Comparison of ENCODE assay signal across 8 mouse cellular contexts in the genomic region with DNA sequence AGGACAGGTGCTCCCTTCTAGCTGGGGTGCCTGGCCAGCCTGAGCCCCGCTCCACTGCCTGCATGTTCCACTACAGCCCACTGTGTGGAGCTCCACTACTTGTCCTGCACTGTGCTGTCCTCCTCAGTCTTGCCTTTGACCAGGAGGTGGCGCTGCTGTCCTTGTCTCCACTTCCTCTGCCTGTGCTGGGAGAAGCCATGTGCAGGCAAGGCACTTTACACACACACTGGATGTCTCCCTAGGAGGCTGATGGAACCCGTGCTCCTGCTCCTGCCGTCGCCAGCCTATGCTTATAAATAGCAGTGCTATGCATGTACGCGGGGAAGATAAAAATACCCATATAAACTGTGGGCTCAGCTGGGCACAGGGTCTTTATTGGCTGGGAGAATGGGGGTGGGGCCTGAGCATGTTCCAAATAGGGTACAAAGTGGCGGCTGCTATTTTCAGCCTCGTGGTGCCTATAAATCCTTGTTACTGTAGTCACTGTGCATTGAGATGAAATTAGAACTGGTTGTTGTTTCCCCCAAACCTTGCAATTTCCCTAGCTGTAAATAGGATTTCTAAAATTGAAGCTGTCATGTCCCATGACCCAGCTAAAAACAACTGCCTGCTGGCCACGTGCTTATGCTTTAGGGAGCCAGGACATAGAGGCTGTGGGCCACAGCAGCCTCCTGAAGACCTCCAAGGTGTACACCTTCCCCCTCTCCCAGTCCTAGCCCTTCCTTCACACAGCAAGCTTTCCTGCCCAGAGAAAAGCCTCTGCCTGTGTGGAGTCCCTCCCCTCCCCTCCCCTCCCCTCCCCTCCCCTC. TPM values are rescaled to one million over a fixed set of nuclear protein-coding genes. Genes with fewer than 3 reads are reported as not detected.
DNase-seq lines count a peak whose midpoint lies in the region; ATAC-seq and TF ChIP-seq lines count a peak whose summit lies in the region.

No protein-coding gene starts in this region.

- peak overlapping the region; percentile 60 for H3K27ac ChIP-seq in left cerebral cortex, adult 2 months
- peak overlapping the region; percentile 25 for H3K27ac ChIP-seq in macrophage

- H3K79me2 ChIP-seq in macrophage (ENCODE audit: inconsistent target) = no peaks in the 10 kb centered on the region

- no peak; the same call in none of the 2 replicates for TF ChIP-seq CTCF in left cerebral cortex, adult 2 months (IDR thresholded peaks at IDR 0.05)

- peak; percentile 96 for DNase-seq in ZHBTc4 (ENCODE audit: low read depth, low spot score)
- peak; percentile 95 to 97 for DNase-seq in gastrocnemius, adult 8-10 months (ENCODE audit: low spot score in 2 of 2)
- peak; percentile 89 for DNase-seq in hindlimb bud, embryonic 11.5 days (ENCODE audit: extremely low spot score, low read depth, low spot score)
- DNase-seq in left cerebral cortex, adult 2 months (ENCODE audit: extremely low spot score in 1 of 2, low spot score in 2 of 2) = peak; percentile 95 to 98
- peak; percentile 97 for DNase-seq in retina, postnatal 7 days (ENCODE audit: low read depth, low spot score)
- peak; percentile 90 for DNase-seq in urinary bladder, adult 18-20 months (ENCODE audit: low spot score in 2 of 2)

- peak; percentile 99 for ATAC-seq in common myeloid progenitor, adult 5-6 weeks (replicated peaks; ENCODE audit: low read depth, poor library complexity, severe bottlenecking)

- H3K4me3 ChIP-seq in left cerebral cortex, adult 2 months = no peak overlapping the region
- H3K4me3 ChIP-seq in macrophage (ENCODE audit: inconsistent target) = no peak overlapping the region

- WGBS in macrophage (ENCODE audit: missing documents) = 13% methylated on average over 10 of the region's 10 CpGs

- intact Hi-C loops in left cerebral cortex, adult 2 months (cut with DNase I) = loop anchor here (1.0 to 5.0 kb wide), 2 partner anchors 224 to 364 kb away; partner anchors contain the start of gene Dmc1

- H3K36me3 ChIP-seq in macrophage (ENCODE audit: inconsistent target) = peaks cover 18% of the 10 kb centered on the region; the same call in 1 of the 2 replicates

RNA-seq across cellular contexts. Expression of gene Slc16a8, which starts 11.1 kb away (rescaled TPM):
- not detected in 2 replicates for total RNA-seq in common myeloid progenitor, adult 5-6 weeks (2017)
- total RNA-seq in gastrocnemius, adult 8-10 months (2022) = under 1 TPM; 0.15 to 0.85 (median 0.16) TPM
- total RNA-seq in left cerebral cortex, adult 2 months (2021) = under 1 TPM in 1 of 2 experiments, not detected in 1; 0.25 TPM
- total RNA-seq in macrophage (2018; cell fraction: chromatin; rRNA removed) = not detected
- not detected for total RNA-seq in macrophage (2018; cell fraction: cytosol; rRNA removed)
- total RNA-seq in macrophage (2018; cell fraction: nucleus; rRNA removed) = not detected
- not detected in 3 replicates for polyA plus RNA-seq in macrophage (2018)

RNA-seq across cellular contexts. Expression of gene Gm49486, which starts 14.2 kb away (rescaled TPM):
- total RNA-seq in common myeloid progenitor, adult 5-6 weeks (2017) = not detected in 2 replicates
- under 1 TPM; 0.24 to 0.72 (median 0.36) TPM for total RNA-seq in gastrocnemius, adult 8-10 months (2022)
- total RNA-seq in left cerebral cortex, adult 2 months (2021) = 1 to 10 TPM; 1.0 TPM
- total RNA-seq in macrophage (2018; cell fraction: chromatin; rRNA removed) = 1 to 10 TPM in 4 of 26 experiments, under 1 TPM in 6, not detected in 16; 0.36 to 1.3 (median 0.92) TPM
- total RNA-seq in macrophage (2018; cell fraction: cytosol; rRNA removed) = under 1 TPM in 2 of 26 experiments, not detected in 24; 0.05 to 0.11 TPM
- 1 to 10 TPM in 1 of 26 experiments, under 1 TPM in 10, not detected in 15; 0.24 to 1.0 (median 0.31) TPM for total RNA-seq in macrophage (2018; cell fraction: nucleus; rRNA removed)
- not detected in 3 replicates for polyA plus RNA-seq in macrophage (2018)

RNA-seq across cellular contexts. Expression of gene Pick1, which starts 14.5 kb away (rescaled TPM):
- total RNA-seq in common myeloid progenitor, adult 5-6 weeks (2017) = 11.3 and 13.0 TPM in 2 replicates
- total RNA-seq in gastrocnemius, adult 8-10 months (2022) = 10 to 100 TPM; 30.0 to 34.8 (median 32.4) TPM
- 10 to 100 TPM; 55.7 to 57.8 TPM for total RNA-seq in left cerebral cortex, adult 2 months (2021)
- total RNA-seq in macrophage (2018; cell fraction: chromatin; rRNA removed) = 10 to 100 TPM in 25 of 26 experiments, 1 to 10 TPM in 1; 9.9 to 64.7 (median 35.4) TPM
- 1 to 10 TPM; 2.3 to 6.9 (median 4.6) TPM for total RNA-seq in macrophage (2018; cell fraction: cytosol; rRNA removed)
- total RNA-seq in macrophage (2018; cell fraction: nucleus; rRNA removed) = 10 to 100 TPM in 21 of 26 experiments, 1 to 10 TPM in 5; 8.0 to 34.7 (median 22.6) TPM
- polyA plus RNA-seq in macrophage (2018) = 4.9 to 9.4 TPM (median 7.0 TPM) in 3 replicates

RNA-seq across cellular contexts. Expression of gene Baiap2l2, which starts 41.9 kb away (rescaled TPM):
- not detected in 2 replicates for total RNA-seq in common myeloid progenitor, adult 5-6 weeks (2017)
- total RNA-seq in gastrocnemius, adult 8-10 months (2022) = 1 to 10 TPM; 2.6 to 6.1 (median 3.5) TPM
- 1 to 10 TPM; 5.9 to 6.4 TPM for total RNA-seq in left cerebral cortex, adult 2 months (2021)
- not detected for total RNA-seq in macrophage (2018; cell fraction: chromatin; rRNA removed)
- under 1 TPM in 1 of 26 experiments, not detected in 25; 0.14 TPM for total RNA-seq in macrophage (2018; cell fraction: cytosol; rRNA removed)
- not detected for total RNA-seq in macrophage (2018; cell fraction: nucleus; rRNA removed)
- polyA plus RNA-seq in macrophage (2018) = not detected in 3 replicates
